Mouse (Mus musculus) cerebellum, adult 2 months (tissue): Measurements from ENCODE around the gene Tbc1d9b.

ENCODE experiments used
- CTCF ChIP-seq: fragments of 200-500 bp; IDR thresholded peaks from 2 replicates; pipeline ENCODE4 v1.5.1; 2011; ENCODE audit warnings: low read depth, mild to moderate bottlenecking, control low read depth, low read length, moderate library complexity, borderline replicate concordance; ENCODE audit not compliant: insufficient read depth
- POLR2A ChIP-seq: fragments of 200-500 bp; IDR thresholded peaks from 2 replicates; pipeline ENCODE4 v1.6.1; 2011; ENCODE audit warnings: low read length, control low read depth, borderline replicate concordance; ENCODE audit not compliant: insufficient read depth

DNA sequence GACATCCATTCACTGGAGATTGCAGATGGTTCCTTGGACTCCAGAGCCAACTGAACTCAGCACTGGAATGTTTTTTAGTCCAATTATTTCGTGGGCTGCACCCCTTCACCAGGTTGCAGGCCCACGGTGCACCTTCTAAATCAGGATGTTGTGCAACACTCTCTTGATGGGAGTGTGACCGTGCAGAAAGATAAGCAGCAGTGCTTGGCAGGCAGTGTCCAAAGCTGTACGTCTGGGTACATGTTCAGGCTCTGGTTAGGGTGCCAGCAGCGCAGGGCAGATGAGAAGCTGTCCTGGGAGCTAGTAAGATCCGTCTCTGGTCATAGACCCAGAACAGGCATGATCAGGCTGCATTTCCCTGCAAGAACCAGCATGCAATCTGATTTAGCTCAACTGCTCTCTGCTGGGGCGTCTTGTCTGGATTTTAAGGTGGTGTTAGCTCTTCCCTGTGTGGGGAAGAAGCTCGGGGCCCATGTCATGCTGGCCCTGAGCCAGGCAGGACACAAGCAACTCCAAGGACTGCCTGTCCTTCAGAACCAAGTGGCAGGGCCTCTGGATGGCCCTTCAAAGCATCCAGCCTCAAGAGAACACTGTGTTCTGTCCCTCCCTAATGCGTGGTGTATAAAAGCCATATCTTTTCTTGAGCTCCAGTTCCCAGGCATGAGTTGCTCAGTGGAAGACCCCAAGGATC, 16.2 kb downstream of the Tbc1d9b start:
- TF ChIP-seq CTCF (no peak), POLR2A (no peak)
